Mouse (Mus musculus): ENCODE results near the gene Dek. TPM values are rescaled to one million over a fixed set of nuclear protein-coding genes. Genes with fewer than 3 reads are reported as not detected.

The Dek gene
- polyA plus RNA-seq, 1 experiment from 2014 or later: 100.0 TPM

- WGBS: 82% methylated on average over 6 of the region's 6 CpGs
- Histone ChIP-seq H3K36me3 (ENCODE audit: control insufficient read depth, insufficient read depth, low read length) (no peaks in the 10 kb centered on the region), H3K4me1 (ENCODE audit: control insufficient read depth, insufficient read depth, low read length) (no peaks in the 10 kb centered on the region), H3K9me3 (ENCODE audit: control insufficient read depth, low read length) (0 out of 2 replicates have a peak, but pooled peaks cover 4% of the 10 kb centered on the region), H3K27ac (ENCODE audit: low read depth, low read length) (no peak overlapping the region), H3K9ac (replicated peaks; ENCODE audit: low read depth, low read length) (no peak overlapping the region), H3K4me3 (ENCODE audit: low read depth, low read length) (no peak overlapping the region), H3K27me3 (ENCODE audit: control insufficient read depth, insufficient read depth, low read length) (no peaks in the 10 kb centered on the region), H3K4me2 (ENCODE audit: low read depth, low read length) (no peak overlapping the region)
- ATAC-seq (ENCODE audit: low read depth): no peak
Observed at GRCm38 (mm10) chr13:47142764-47143163, 36.8 kb upstream of the Dek start.

GRCm38 (mm10) chr13:47135741-47136140, 29.7 kb upstream of the Dek start:
- 0 out of 2 replicates have a peak, but pooled peaks cover 4% of the 10 kb centered on the region for H3K9me3 ChIP-seq (ENCODE audit: control insufficient read depth, low read length)
- WGBS: 85% methylated on average over 7 of the region's 7 CpGs
- H3K27ac ChIP-seq (ENCODE audit: low read depth, low read length): no peak overlapping the region
- no peak for ATAC-seq (ENCODE audit: low read depth)
- H3K36me3 ChIP-seq (ENCODE audit: control insufficient read depth, insufficient read depth, low read length): no peaks in the 10 kb centered on the region
- H3K27me3 ChIP-seq (ENCODE audit: control insufficient read depth, insufficient read depth, low read length): no peaks in the 10 kb centered on the region
- H3K4me2 ChIP-seq (ENCODE audit: low read depth, low read length): no peak overlapping the region
- H3K4me1 ChIP-seq (ENCODE audit: control insufficient read depth, insufficient read depth, low read length): no peaks in the 10 kb centered on the region
- no peak overlapping the region for H3K4me3 ChIP-seq (ENCODE audit: low read depth, low read length)
- H3K9ac ChIP-seq (replicated peaks; ENCODE audit: low read depth, low read length): no peak overlapping the region

- no peak overlapping the region for H3K4me3 ChIP-seq (ENCODE audit: low read depth, low read length)
- H3K4me1 ChIP-seq (ENCODE audit: control insufficient read depth, insufficient read depth, low read length): no peaks in the 10 kb centered on the region
- H3K27me3 ChIP-seq (ENCODE audit: control insufficient read depth, insufficient read depth, low read length): no peaks in the 10 kb centered on the region
- WGBS: 96% methylated on average over 7 of the region's 7 CpGs
- H3K27ac ChIP-seq (ENCODE audit: low read depth, low read length): no peak overlapping the region
- no peaks in the 10 kb centered on the region for H3K36me3 ChIP-seq (ENCODE audit: control insufficient read depth, insufficient read depth, low read length)
- no peak for ATAC-seq (ENCODE audit: low read depth)
- H3K9ac ChIP-seq (replicated peaks; ENCODE audit: low read depth, low read length): no peak overlapping the region
- H3K9me3 ChIP-seq (ENCODE audit: control insufficient read depth, low read length): 0 out of 2 replicates have a peak, but pooled peaks cover 4% of the 10 kb centered on the region
- H3K4me2 ChIP-seq (ENCODE audit: low read depth, low read length): no peak overlapping the region
Observed at GRCm38 (mm10) chr13:47134836-47135235, 28.8 kb upstream of the Dek start.

DNA sequence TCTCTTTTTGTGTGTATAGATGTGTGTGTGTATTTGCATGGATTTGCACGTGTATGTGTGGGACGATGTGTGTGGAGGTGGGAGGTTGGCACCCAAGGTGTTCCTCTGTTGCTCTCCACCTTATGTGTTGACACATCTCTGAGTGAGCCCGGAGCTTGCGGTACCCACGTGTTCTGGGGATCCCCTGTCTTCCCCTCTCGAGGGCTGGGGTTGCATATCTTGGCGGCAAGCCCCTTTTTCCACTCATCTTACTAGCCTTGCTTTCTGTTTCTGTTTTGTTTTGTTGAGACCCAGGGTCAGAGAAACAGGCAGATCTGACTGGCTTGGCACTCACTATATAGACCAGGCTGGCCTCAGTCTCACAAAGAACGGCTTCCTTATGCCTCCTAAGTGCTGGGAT, 27.1 kb upstream of the Dek start:
- H3K4me2 ChIP-seq (ENCODE audit: low read depth, low read length): no peak overlapping the region
- H3K4me1 ChIP-seq (ENCODE audit: control insufficient read depth, insufficient read depth, low read length): no peaks in the 10 kb centered on the region
- H3K4me3 ChIP-seq (ENCODE audit: low read depth, low read length): no peak overlapping the region
- H3K27me3 ChIP-seq (ENCODE audit: control insufficient read depth, insufficient read depth, low read length): no peaks in the 10 kb centered on the region
- H3K36me3 ChIP-seq (ENCODE audit: control insufficient read depth, insufficient read depth, low read length): no peaks in the 10 kb centered on the region
- H3K27ac ChIP-seq (ENCODE audit: low read depth, low read length): no peak overlapping the region
- no peak for ATAC-seq (ENCODE audit: low read depth)
- no peaks in the 10 kb centered on the region for H3K9me3 ChIP-seq (ENCODE audit: control insufficient read depth, low read length)
- 93% methylated on average over 8 of the region's 8 CpGs for WGBS
- no peak overlapping the region for H3K9ac ChIP-seq (replicated peaks; ENCODE audit: low read depth, low read length)

- WGBS: 67% methylated on average over 4 of the region's 4 CpGs
- no peaks in the 10 kb centered on the region for H3K36me3 ChIP-seq (ENCODE audit: control insufficient read depth, insufficient read depth, low read length)
- no peak overlapping the region for H3K9ac ChIP-seq (replicated peaks; ENCODE audit: low read depth, low read length)
- no peak overlapping the region for H3K27ac ChIP-seq (ENCODE audit: low read depth, low read length)
- H3K4me3 ChIP-seq (ENCODE audit: low read depth, low read length): no peak overlapping the region
- H3K27me3 ChIP-seq (ENCODE audit: control insufficient read depth, insufficient read depth, low read length): no peaks in the 10 kb centered on the region
- H3K4me1 ChIP-seq (ENCODE audit: control insufficient read depth, insufficient read depth, low read length): no peaks in the 10 kb centered on the region
- H3K9me3 ChIP-seq (ENCODE audit: control insufficient read depth, low read length): no peaks in the 10 kb centered on the region
- H3K4me2 ChIP-seq (ENCODE audit: low read depth, low read length): no peak overlapping the region
- ATAC-seq (ENCODE audit: low read depth): no peak
Observed at GRCm38 (mm10) chr13:47129090-47129489, 23.1 kb upstream of the Dek start.

- 0 out of 2 replicates have a peak, but pooled peaks cover 6% of the 10 kb centered on the region for H3K4me1 ChIP-seq (ENCODE audit: control insufficient read depth, insufficient read depth, low read length)
- no peak overlapping the region for H3K9ac ChIP-seq (replicated peaks; ENCODE audit: low read depth, low read length)
- no peak overlapping the region for H3K4me3 ChIP-seq (ENCODE audit: low read depth, low read length)
- 70% methylated on average over 5 of the region's 5 CpGs for WGBS
- no peak for ATAC-seq (ENCODE audit: low read depth)
- no peaks in the 10 kb centered on the region; the same call in 1 of the 2 replicates for H3K27me3 ChIP-seq (ENCODE audit: control insufficient read depth, insufficient read depth, low read length)
- no peaks in the 10 kb centered on the region for H3K36me3 ChIP-seq (ENCODE audit: control insufficient read depth, insufficient read depth, low read length)
- H3K4me2 ChIP-seq (ENCODE audit: low read depth, low read length): no peak overlapping the region
- no peaks in the 10 kb centered on the region for H3K9me3 ChIP-seq (ENCODE audit: control insufficient read depth, low read length)
- no peak overlapping the region for H3K27ac ChIP-seq (ENCODE audit: low read depth, low read length)
Observed at GRCm38 (mm10) chr13:47125595-47125994, 19.6 kb upstream of the Dek start.

DNA sequence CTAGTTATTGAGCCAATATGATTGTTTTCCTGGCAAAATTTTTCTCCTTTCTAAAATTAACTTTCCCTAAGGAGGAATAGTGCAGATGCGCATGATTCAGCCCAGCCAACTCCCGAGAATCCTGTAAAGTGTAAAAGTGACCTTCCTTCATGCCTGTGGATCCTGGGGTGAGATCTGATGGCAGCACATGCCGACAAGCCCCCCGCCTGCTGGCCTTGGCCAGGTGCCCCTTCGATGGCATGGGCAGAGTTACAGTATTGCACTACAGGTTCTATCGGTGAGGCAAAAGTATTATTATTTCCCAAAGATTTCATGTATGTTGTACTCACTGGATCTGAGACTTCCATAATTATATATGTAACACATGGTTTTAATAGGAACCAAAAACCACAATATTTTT, 19.0 kb upstream of the Dek start:
- no peak for ATAC-seq (ENCODE audit: low read depth)
- 0 out of 2 replicates have a peak, but pooled peaks cover 6% of the 10 kb centered on the region for H3K4me1 ChIP-seq (ENCODE audit: control insufficient read depth, insufficient read depth, low read length)
- H3K9me3 ChIP-seq (ENCODE audit: control insufficient read depth, low read length): no peaks in the 10 kb centered on the region
- H3K4me3 ChIP-seq (ENCODE audit: low read depth, low read length): no peak overlapping the region
- 83% methylated on average over 6 of the region's 6 CpGs for WGBS
- no peak overlapping the region for H3K9ac ChIP-seq (replicated peaks; ENCODE audit: low read depth, low read length)
- H3K27ac ChIP-seq (ENCODE audit: low read depth, low read length): no peak overlapping the region
- H3K4me2 ChIP-seq (ENCODE audit: low read depth, low read length): no peak overlapping the region
- H3K27me3 ChIP-seq (ENCODE audit: control insufficient read depth, insufficient read depth, low read length): no peaks in the 10 kb centered on the region; the same call in 1 of the 2 replicates
- H3K36me3 ChIP-seq (ENCODE audit: control insufficient read depth, insufficient read depth, low read length): no peaks in the 10 kb centered on the region

DNA sequence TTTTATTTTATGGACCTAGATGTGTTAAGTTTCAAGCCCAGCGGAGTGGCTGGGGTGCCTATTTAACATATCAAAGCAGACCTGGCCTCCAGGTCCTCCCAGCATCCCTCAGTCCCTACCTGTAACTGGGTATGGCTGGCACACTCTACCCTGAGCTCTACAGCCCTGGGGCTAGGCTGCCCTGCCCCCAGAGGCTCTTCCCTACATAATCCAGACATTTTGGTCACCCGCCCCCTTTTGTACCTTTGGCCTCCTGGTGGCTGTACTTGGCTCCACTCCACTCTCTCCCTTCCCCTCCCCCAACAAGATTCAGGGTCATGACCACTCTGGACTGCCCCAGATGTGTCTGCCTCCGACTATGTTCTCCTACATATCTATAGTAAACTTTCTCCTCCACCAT, 18.4 kb upstream of the Dek start:
- no peak for ATAC-seq (ENCODE audit: low read depth)
- H3K4me2 ChIP-seq (ENCODE audit: low read depth, low read length): no peak overlapping the region
- no peak overlapping the region for H3K4me3 ChIP-seq (ENCODE audit: low read depth, low read length)
- H3K27ac ChIP-seq (ENCODE audit: low read depth, low read length): no peak overlapping the region
- no peaks in the 10 kb centered on the region for H3K9me3 ChIP-seq (ENCODE audit: control insufficient read depth, low read length)
- no peaks in the 10 kb centered on the region; the same call in 1 of the 2 replicates for H3K27me3 ChIP-seq (ENCODE audit: control insufficient read depth, insufficient read depth, low read length)
- H3K36me3 ChIP-seq (ENCODE audit: control insufficient read depth, insufficient read depth, low read length): no peaks in the 10 kb centered on the region
- H3K4me1 ChIP-seq (ENCODE audit: control insufficient read depth, insufficient read depth, low read length): 0 out of 2 replicates have a peak, but pooled peaks cover 6% of the 10 kb centered on the region
- 55% methylated on average over 3 of the region's 3 CpGs for WGBS
- no peak overlapping the region for H3K9ac ChIP-seq (replicated peaks; ENCODE audit: low read depth, low read length)

DNA sequence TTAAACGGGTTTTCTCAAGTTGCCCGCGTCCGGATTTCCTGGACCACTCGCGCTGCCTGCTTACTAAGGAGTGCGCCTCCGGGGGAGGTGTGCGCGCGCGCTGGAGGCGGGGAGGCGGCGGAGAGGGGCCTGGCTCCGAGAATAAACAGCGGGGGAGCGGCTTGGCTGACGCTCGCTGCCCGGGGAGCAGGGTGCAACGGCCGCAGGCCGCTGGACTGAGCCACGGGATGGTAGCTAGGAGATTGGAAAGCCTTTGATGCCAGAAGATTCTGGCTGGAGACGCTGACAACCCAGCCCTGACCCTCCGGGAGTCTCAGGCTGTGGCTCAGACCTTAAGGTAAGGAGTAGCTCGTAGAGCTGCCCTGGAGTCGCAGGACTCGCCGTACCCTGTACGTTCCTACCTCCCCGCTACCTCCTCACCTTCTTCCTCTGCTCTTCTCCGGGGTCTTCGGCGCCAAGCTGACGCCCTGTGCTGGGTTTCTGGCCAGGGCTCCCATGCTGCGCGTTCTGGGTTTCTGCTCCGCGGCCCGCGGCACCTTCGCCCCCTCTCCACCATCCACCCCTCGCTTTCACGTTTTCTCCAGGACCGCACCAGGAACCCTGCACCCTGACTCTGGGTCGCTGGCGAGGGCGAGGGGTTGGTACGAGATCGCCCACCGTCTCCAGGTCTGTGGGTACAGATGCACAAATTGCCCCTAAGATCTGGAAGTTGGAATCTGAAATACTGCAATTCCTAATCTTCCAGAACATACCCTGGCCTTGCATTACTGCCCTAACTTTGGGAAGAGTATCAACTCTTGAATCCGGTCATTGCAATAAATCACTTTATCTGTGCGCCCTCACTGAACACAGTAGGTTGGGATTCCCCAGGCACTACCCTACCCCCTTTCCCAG, 16.8 kb upstream of the Dek start, which contains the start of gene Rnf144b:
Gene Rnf144b (plus strand): TSS at position 120 of the 894 bp plus-strand sequence.
- WGBS: 1% methylated on average over 55 of the region's 55 CpGs
- peak; percentile 51; the same call in 1 of the 2 replicates for ATAC-seq (ENCODE audit: low read depth)
- 0 out of 2 replicates have a peak, but pooled peaks cover 6% of the 10 kb centered on the region for H3K4me1 ChIP-seq (ENCODE audit: control insufficient read depth, insufficient read depth, low read length)
- H3K27me3 ChIP-seq (ENCODE audit: control insufficient read depth, insufficient read depth, low read length): no peaks in the 10 kb centered on the region; the same call in 1 of the 2 replicates
- peak within 1 kb of the TSS; percentile 55 for H3K9ac ChIP-seq (replicated peaks; ENCODE audit: low read depth, low read length)
- no peaks in the 10 kb centered on the region for H3K9me3 ChIP-seq (ENCODE audit: control insufficient read depth, low read length)
- H3K4me2 ChIP-seq (ENCODE audit: low read depth, low read length): peak within 1 kb of the TSS; percentile 99
- H3K4me3 ChIP-seq (ENCODE audit: low read depth, low read length): peak within 1 kb of the TSS; percentile 47
- no peaks in the 10 kb centered on the region for H3K36me3 ChIP-seq (ENCODE audit: control insufficient read depth, insufficient read depth, low read length)
- no peak within 1 kb of the TSS for H3K27ac ChIP-seq (ENCODE audit: low read depth, low read length)
